In the genomic region with DNA sequence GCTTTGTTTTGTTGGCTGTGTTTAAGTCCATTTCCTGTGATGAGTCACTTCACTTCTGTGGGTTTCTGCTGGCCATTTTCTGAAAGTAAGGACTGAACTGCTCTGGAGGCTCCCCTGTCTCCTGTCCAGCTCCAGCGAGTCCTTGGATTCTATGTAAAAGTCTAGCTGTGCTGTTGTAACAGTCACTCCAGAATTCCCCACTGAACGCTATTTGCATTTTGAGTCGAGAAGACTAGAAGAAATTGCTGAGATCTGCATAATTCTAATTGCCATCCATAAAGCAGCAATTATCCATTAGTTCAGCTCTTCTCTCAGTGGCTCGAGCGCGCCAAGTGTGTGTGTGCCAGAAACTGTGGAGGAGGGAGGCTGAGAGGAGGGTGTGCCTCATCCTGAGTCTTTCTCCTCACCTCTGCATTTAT, we compare ENCODE assay signal across 13 mouse cellular contexts. TPM values are rescaled to one million over a fixed set of nuclear protein-coding genes. Genes with fewer than 3 reads are reported as not detected.
DNase-seq lines count a peak whose midpoint lies in the region; ATAC-seq lines count a peak whose summit lies in the region.
"Had no signal": no experiment of that assay in that cellular context is flagged by ENCODE, and none has a peak within 500 bp of the region (broad histone marks: within the 10 kb centered on the region; RNA-seq: fewer than 3 reads in every experiment).

No protein-coding gene starts in this region.

- intact Hi-C loops in gastrocnemius, postnatal 36 days (cut with DNase I): no loop called here

- DNase-seq in gastrocnemius, postnatal 10 days: peak; percentile 14
- no peak for DNase-seq in gastrocnemius, postnatal 36 days
- peak; percentile 54 for DNase-seq in midbrain, embryonic 14.5 days
- DNase-seq in midbrain, embryonic 11.5 days (ENCODE audit: low spot score, missing footprints): no peak
- peak; percentile 18 for DNase-seq in right cerebral cortex, postnatal 4 days
- no peak for DNase-seq in adrenal gland, postnatal 10 days
- DNase-seq in thymus, postnatal 0 days (ENCODE audit: low spot score): no peak
- DNase-seq: kidney, adult 11 months had no signal

- no peak overlapping the region for H3K4me3 ChIP-seq in midbrain, embryonic 14.5 days (replicated peaks; ENCODE audit: low read depth, low read length)
- no peak overlapping the region for H3K4me3 ChIP-seq in midbrain, embryonic 11.5 days (ENCODE audit: low read depth, low read length)
- H3K4me3 ChIP-seq in embryonic facial prominence, embryonic 15.5 days (replicated peaks): no peak overlapping the region
- H3K4me3 ChIP-seq: heart, embryonic 13.5 days; megakaryocyte, embryonic 14.5 days had no signal

- H3K4me2 ChIP-seq in midbrain, embryonic 14.5 days (ENCODE audit: low read length): no peak overlapping the region
- H3K4me2 ChIP-seq in midbrain, embryonic 11.5 days: no peak overlapping the region
- no peak overlapping the region for H3K4me2 ChIP-seq in embryonic facial prominence, embryonic 15.5 days (replicated peaks)
- H3K4me2 ChIP-seq: heart, embryonic 13.5 days; liver, embryonic 11.5 days had no signal

- 67% methylated on average over 6 of the region's 6 CpGs for WGBS in midbrain, embryonic 14.5 days
- 89% methylated on average over 6 of the region's 6 CpGs for WGBS in midbrain, embryonic 11.5 days
- WGBS in embryonic facial prominence, embryonic 15.5 days: 30% methylated on average over 6 of the region's 6 CpGs

- H3K4me1 ChIP-seq in midbrain, embryonic 14.5 days (ENCODE audit: control insufficient read depth, insufficient read depth, low read length): no peaks in the 10 kb centered on the region
- no peaks in the 10 kb centered on the region for H3K4me1 ChIP-seq in midbrain, embryonic 11.5 days (ENCODE audit: control insufficient read depth, insufficient read depth, low read length)
- peaks cover 13% of the 10 kb centered on the region; the same call in 1 of the 2 replicates for H3K4me1 ChIP-seq in embryonic facial prominence, embryonic 15.5 days
- H3K4me1 ChIP-seq: megakaryocyte, embryonic 14.5 days had no signal

- H3K9me3 ChIP-seq in midbrain, embryonic 14.5 days (ENCODE audit: control insufficient read depth, low read length): no peaks in the 10 kb centered on the region
- 0 out of 2 replicates have a peak, but pooled peaks cover 2% of the 10 kb centered on the region for H3K9me3 ChIP-seq in midbrain, embryonic 11.5 days (ENCODE audit: control insufficient read depth, low read length)
- no peaks in the 10 kb centered on the region for H3K9me3 ChIP-seq in embryonic facial prominence, embryonic 15.5 days (replicated peaks)

- no peaks in the 10 kb centered on the region for H3K36me3 ChIP-seq in midbrain, embryonic 14.5 days (ENCODE audit: control insufficient read depth, insufficient read depth, low read length)
- no peaks in the 10 kb centered on the region for H3K36me3 ChIP-seq in midbrain, embryonic 11.5 days (ENCODE audit: control insufficient read depth, insufficient read depth, low read length)
- no peaks in the 10 kb centered on the region for H3K36me3 ChIP-seq in embryonic facial prominence, embryonic 15.5 days
- H3K36me3 ChIP-seq: heart, embryonic 13.5 days had no signal

- ATAC-seq in midbrain, embryonic 14.5 days (ENCODE audit: low FRiP score, low TSS enrichment): no peak
- ATAC-seq in midbrain, embryonic 11.5 days (ENCODE audit: low FRiP score): no peak
- peak; percentile 75 for ATAC-seq in embryonic facial prominence, embryonic 15.5 days (ENCODE audit: insufficient number of reproducible peaks, low FRiP score, low TSS enrichment, low read depth)

- H3K9ac ChIP-seq in midbrain, embryonic 14.5 days (replicated peaks; ENCODE audit: low read length): no peak overlapping the region
- H3K9ac ChIP-seq in midbrain, embryonic 11.5 days (ENCODE audit: low read length): no peak overlapping the region
- no peak overlapping the region for H3K9ac ChIP-seq in embryonic facial prominence, embryonic 15.5 days
- H3K9ac ChIP-seq: heart, embryonic 13.5 days had no signal

- no peak overlapping the region for H3K27ac ChIP-seq in midbrain, embryonic 14.5 days (replicated peaks; ENCODE audit: low read depth, low read length)
- no peak overlapping the region for H3K27ac ChIP-seq in midbrain, embryonic 11.5 days (ENCODE audit: low read depth, low read length)
- peak overlapping the region; percentile 71 for H3K27ac ChIP-seq in embryonic facial prominence, embryonic 15.5 days (replicated peaks)
- H3K27ac ChIP-seq: heart, embryonic 13.5 days; stomach, postnatal 0 days had no signal

- H3K27me3 ChIP-seq in midbrain, embryonic 14.5 days (ENCODE audit: control insufficient read depth, insufficient read depth, low read length): no peaks in the 10 kb centered on the region
- no peaks in the 10 kb centered on the region for H3K27me3 ChIP-seq in midbrain, embryonic 11.5 days (ENCODE audit: control insufficient read depth, insufficient read depth, low read length)
- H3K27me3 ChIP-seq in embryonic facial prominence, embryonic 15.5 days: no peaks in the 10 kb centered on the region
- H3K27me3 ChIP-seq: heart, embryonic 13.5 days; megakaryocyte, embryonic 14.5 days had no signal

RNA-seq across cellular contexts. Expression of gene Kif6, which starts 57.0 kb away (rescaled TPM):
- total RNA-seq in gastrocnemius, postnatal 10 days (2021): not detected
- not detected for total RNA-seq in gastrocnemius, postnatal 36 days (2021)
- polyA plus RNA-seq in midbrain, embryonic 14.5 days (2014; fragmentation: Nextera tagmentation; extraction: Ambion mirVana): 2.3 and 2.4 TPM in 2 replicates
- 1.6 and 2.1 TPM in 2 replicates for polyA plus RNA-seq in midbrain, embryonic 11.5 days (2014; fragmentation: Nextera tagmentation; extraction: Ambion mirVana)
- 3.3 and 3.9 TPM in 2 replicates for polyA plus RNA-seq in embryonic facial prominence, embryonic 15.5 days (2015; fragmentation: Nextera tagmentation; extraction: Ambion mirVana)
- total RNA-seq in adrenal gland, postnatal 10 days (2021): under 1 TPM; 0.18 to 0.48 TPM
- 1.3 TPM in 2 replicates for polyA plus RNA-seq in thymus, postnatal 0 days (2015; fragmentation: Nextera tagmentation; extraction: Ambion mirVana)

Comparison
In these comparisons a context has a peak if more than half of its experiments do, and no peak if none do; other contexts are left out.
1. DNase-seq: peak in gastrocnemius, postnatal 10 days (single experiment), midbrain, embryonic 14.5 days (single experiment) and right cerebral cortex, postnatal 4 days (single experiment); none in gastrocnemius, postnatal 36 days (0 of 2), midbrain, embryonic 11.5 days (single experiment), adrenal gland, postnatal 10 days (single experiment) and thymus, postnatal 0 days (single experiment).